Mouse (Mus musculus) 416B (cell line): ENCODE data around the gene Sult3a2.
"Not testable (repeated sequence)": the region's sequence is repeated elsewhere in the genome, so short reads cannot be mapped to it uniquely, and the experiment has no call there.

Source experiments
- DNase-seq: peaks from one replicate; pipeline ENCODE4 v3.0.0; 2011; ENCODE audit warnings: low read depth

Gene Sult3a2

DNA sequence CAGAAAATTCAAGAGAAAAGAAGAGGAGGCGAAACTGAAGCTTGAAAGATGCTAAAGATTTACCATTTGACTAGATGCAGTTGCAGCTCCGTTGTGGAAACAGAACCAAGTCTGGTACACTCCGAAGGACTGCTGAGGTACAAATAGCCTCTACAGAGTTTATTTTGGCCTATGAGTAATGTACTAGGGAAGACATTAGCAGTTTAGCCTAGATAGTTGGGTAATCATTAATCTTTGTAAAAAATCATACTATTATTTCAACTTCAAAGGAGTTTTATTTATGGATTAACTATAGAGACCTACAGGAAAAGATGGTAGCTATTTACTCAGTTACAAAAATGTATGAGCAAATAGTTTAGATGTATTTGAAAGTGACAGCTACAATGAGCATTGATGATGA is at the start of gene Sult3a2:
TSS of gene Sult3a2 (minus strand) at position 101 of the 400 bp plus-strand sequence.
- no peak for DNase-seq

DNA sequence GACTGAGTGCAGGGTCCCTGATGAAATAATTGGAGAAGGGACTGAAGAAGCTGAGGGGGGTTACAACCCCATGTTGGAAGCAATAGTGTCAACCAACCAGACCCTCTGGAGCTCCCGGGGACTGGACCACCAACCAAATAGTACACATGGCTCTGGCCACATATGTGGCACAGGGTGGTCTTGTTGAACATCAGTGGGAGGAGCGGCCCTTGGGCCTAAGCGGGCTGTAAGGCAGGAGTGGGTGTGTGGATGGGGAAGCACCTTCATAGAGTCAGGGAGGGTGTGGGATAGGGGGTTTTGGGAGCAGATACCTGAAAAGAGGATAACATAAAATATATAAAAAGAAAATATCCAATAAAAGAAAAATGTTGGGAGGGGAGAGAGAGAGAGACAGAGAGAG is 34.4 kb upstream of the Sult3a2 start:
- DNase-seq, result no peak

DNA sequence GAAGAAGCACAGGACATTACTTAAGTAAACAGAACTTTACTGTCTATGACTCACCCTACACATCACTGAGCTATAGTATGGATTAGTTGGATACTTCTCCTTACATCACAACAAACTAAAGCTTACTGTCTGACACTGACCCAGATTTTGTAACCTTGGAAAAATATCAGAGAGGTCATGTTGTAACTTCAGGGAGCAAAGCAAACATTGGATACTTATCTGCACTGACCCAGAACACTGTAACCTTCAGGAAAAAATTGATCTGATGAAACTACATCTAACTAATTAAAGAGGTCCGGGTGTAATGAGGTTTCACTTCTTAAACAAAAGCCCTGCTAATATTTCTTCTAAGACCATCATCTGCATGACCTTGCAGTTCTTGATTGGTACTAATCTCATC is 30.4 kb upstream of the Sult3a2 start:
- no peak for DNase-seq

DNA sequence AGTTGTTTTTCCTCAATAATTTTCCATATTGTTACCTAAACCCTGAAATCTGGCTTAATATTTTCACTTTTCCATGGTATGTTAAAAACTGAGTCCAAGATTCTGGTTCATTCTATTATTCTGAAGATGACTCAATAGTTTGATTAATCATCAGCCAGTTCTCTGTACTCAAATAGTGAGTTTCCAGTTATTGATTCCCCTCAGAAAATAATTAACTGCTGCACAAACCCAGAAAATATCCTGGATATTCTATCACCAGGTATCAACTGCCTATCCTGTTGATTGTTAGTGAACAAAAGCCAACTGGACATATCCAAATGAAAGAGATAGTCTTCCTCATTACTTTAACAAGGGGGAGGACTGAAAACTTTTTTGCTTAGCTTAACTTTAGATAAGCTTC is 27.8 kb upstream of the Sult3a2 start:
- no peak for DNase-seq

DNA sequence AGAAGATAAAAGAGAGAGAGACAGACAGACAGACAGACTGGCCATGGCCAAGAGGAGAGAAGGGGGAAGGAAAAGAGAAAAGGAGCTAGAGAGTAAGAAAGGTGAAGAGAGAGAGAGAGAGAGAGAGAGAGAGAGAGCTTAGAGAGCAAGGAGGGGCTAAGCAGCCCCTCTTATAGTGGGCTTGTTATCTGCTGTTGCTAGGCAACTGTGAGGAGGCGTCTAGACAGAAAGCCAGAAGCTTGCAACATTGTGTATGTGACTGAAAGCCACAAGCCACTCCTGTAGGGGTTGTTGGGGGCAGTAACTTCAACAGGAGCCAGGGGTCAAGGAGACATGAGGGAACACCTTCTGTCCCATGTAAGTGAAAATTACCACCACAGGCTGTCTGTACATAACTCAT is 25.3 kb upstream of the Sult3a2 start:
- DNase-seq, result no peak

DNA sequence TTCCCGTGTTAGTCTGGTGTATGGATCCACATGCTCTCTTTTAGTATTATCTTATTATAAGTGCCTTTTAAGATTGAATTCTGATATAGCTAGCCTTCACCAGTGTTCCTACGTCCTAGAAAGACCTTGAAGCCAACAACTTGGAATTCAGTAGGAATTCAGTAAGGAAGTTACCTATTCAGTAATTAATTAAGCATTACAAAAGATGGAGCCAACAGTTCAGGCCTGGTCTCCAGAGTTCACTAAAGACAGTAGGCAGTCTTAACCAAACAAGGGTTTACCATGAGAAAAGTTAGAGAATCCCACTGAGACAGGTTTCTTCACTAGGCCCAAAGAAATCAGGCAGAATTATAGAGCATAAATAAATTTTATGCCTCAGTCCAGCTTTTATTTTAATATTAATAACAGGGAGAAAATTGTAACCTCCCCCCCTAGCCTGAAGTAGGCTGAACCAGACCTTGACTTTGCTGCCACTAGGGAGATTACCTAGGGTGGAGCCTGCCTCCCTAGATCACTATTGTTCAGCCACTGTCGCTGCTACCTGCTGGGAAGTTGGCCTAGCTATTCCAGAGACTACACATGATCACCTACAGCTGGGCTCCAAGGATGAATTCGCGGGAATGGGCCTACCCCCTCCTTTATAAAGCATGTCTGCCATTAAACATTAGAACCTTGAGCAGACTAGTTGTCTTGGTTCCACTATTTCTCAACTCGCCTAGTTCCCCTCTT is 10.9 kb upstream of the Sult3a2 start:
- DNase-seq, result not testable (repeated sequence)

DNA sequence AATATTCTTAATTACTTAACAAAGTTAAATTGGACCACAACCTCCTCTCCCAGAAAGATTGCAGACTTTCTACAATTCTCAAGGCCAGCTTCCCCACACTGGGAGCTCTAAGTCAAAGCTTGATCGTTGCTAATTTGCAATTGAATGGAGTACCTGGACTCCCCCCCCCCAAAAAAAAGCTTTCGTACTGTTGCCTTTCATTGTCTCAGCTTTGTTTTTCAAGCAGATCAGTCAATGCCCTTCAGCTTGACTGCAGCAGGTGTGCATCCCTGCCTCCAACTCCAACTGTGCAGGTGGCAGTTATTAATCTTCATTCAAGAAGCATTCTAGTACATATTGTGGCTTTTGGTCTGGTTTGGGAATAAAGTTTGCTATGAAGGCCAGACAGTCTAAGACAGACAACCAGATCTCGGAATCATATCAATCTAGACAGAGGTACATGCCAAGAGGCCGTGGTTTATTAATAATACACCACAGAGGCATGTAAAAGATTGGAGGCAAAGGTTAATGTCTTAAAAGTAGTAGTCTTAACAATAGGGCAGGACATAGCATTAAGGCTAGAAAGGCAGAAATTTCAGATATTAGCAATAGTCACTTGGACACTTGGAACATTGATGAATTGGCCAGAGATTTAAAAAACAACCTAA is 9.9 kb upstream of the Sult3a2 start:
- not testable (repeated sequence) for DNase-seq

DNA sequence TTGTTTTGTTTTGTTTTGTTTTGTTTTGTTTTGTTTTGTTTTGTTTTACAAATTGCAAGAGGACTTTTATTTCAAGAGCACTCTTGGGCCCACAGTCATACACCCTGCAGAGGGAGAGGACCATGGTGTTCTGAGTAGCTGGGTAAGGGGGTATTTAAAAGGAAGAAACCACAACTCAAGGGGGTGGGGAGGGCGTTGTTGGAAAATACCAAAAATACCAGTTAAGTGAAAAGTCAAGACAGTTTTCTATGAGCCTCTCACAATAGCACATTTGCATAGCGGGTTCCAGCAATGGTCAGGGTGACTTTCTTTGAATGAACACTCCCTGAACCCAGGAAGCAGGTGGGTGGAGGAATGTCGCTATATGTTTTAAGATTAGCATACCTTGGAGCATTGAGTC is 5.7 kb upstream of the Sult3a2 start:
- not testable (repeated sequence) for DNase-seq

DNA sequence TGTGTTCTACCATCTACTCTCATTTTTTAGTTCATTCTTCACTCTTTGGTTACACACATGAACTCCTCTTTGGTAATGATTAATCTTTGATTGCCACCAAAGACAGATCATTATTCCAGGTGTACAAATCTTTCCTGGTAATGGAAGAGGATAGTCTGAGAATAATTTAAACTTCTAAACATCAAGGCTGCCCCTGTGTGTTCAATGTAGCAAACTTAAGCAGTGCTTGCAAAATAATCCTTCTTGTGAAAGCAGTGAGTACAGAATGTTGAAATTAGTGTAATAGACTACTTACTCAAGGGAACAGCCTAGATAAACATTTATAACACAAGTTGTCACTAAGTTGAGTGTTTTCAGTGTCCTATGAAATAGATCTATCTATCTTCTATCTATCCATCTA is 1.0 kb upstream of the Sult3a2 start:
- no peak for DNase-seq

DNA sequence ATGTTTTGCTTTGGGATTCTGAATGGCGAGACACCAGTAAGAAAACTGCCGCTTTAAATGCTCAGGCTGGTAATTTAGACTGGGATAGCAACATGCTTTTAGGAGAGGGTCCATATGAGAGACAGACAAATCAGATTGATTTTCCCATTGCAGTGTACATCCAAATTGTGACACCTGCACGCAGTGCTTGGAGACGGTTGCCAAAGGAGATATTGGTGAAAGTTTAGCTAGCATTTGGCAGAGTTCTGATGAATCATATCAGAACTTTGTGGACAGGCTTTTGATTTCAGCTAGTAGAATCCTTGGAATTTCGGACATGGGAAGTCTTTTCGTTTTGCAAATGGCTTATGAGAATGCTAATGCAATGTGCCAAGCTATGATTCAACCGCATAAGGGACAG is 51.3 kb downstream of the Sult3a2 start:
- not testable (repeated sequence) for DNase-seq

DNA sequence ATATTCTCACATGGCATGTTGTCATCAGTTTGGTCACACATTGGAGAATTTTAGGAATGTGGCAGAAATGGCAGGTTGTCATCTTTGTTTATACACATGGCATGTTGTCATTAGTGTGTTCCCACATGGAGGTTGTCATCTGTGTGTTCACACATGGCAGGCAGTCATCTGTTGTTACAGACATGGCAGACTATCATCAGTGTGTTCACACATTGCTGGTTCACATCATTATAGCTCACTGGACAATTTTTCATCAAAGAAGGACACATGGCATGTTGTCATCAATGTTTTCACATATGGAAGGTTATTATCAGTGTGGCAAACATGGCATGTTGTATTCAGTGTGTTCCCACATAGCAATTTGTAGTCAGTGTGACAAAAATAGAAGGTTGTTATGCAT is 53.3 kb downstream of the Sult3a2 start:
- no peak for DNase-seq

DNA sequence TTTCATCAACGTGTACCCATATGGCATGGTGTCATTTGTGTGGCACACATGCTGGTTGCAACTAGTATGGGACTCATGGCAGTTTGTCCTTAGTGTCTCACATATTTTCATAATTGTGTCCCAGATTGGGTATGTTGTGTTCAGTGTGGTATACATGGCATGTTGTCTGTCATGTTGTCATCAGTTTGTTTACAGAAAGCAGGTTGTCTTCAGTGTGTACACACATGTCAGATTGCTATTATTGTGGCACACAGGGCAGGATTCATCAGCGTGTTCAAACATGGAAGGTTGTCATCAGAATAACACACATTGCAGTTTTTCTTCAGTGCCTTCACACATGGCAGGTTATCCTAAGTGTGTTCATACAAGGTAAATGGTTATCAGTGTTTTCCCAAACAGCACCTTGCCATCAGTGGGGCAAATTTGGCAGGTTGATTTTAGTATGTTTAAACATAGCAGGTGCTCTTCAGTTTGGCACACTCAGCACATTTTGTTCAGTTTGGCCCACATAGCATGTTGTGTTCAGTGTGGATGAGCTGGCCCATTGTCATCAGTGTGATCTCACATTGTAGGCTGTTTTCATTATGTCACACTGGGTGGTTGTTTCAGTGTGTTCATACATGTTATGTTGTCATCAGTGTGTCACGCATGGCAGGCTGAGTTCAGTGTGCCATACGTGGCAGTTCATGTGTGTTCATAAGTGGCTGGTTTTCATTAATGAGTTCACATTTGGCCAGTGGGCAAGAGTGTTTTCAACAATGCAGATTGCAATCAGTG is 53.9 kb downstream of the Sult3a2 start:
- no peak for DNase-seq

DNA sequence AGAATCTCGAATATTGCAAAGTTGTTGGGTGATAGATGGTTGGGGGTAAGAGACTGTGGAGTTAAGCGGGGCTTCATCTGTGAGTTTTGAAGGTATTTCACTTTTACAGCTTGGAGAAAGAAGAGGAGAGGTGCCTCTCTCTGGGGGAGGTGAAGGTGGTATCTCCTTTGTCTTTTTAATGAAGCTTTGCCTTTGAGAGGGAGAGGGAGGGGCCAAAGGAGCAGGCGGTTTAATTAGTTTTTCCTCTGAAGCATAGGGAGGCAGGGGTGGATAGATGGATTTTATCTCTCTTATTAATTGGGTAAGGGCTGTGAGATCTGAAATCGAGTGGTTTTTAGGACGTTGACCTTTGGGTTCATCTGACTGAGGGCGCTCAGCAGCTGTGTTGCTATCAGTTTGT is 62.7 kb downstream of the Sult3a2 start:
- no peak for DNase-seq

DNA sequence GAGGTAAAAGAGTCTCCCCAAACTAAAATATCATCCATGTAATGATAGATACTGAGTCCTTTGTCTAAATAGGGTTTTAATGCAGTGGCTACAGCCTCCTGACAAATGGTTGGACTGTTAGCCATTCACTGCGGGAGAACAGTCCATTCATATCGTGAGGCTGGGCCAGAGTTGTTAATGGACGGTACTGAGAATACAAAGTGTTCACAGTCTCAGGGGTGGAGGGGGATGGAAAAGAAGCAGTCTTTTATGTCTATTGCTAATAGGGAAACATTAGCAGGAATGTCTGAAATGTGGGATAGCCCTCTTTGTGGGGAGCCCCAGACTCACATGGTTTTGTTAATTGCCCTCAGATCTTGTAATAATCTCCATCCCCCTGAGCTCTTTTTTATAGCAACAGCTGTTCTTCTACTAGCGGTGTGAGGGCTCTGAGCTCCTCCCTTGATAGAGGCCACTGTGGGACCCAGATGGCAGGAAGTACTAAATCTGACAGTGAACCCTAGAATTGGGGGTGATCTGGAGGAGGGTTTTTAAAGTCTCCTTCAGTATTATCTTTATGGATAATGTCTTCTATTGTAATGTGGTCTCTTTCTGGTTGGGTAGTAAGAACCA is 64.6 kb downstream of the Sult3a2 start:
- DNase-seq, result no peak
